Mouse (Mus musculus): ENCODE results near the gene Asxl1.
"Not testable (repeated sequence)": the region's sequence is repeated elsewhere in the genome, so short reads cannot be mapped to it uniquely, and the experiment has no call there.

Gene Asxl1

DNA sequence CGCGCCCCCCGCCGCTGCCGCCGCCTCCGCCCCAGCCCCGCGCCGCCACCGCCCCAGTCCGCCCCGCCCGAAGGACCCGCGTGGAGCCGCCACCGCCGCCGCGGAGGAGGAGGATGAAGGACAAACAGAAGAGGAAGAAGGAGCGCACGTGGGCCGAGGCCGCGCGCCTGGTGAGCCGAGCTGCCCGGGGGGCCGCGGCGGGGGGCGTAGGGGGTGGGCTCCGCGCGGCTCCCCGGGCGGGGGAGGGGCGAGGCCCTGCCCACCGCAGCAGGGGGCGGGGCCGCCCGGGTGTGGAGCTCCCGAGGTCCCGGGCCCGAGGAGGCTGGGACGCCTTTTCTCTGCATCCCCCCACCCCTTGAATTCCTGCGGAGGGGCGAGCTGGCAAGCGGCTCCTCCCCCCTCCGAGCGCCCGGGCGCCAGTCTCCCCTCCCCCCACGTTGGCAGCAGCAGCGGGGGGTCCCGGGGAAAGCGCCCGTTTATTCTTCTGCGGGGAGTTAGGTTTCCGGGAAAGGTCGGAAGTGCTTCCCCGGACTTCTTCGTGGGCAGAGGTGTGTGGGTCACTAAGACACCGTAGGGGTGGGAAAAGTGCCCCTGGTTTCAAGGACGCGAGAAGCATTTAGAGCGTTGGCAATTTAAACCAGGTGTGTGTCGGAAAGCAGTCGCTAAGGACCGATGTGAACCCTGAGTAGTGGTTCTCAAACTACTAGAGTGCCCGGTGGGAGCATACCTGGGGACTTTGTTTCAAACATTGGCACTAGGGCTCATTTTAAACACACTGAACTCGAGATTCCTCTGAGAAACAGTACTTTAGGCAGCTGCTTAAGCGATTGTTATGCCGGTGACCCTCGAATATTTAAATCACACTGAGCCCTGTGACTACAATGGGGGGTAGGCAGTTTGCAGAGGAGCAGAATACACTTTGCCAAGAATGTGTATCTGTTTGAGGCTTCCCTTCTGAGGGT lies 873 bp downstream of the Asxl1 start:
- DNase-seq = peak; percentile 58

DNA sequence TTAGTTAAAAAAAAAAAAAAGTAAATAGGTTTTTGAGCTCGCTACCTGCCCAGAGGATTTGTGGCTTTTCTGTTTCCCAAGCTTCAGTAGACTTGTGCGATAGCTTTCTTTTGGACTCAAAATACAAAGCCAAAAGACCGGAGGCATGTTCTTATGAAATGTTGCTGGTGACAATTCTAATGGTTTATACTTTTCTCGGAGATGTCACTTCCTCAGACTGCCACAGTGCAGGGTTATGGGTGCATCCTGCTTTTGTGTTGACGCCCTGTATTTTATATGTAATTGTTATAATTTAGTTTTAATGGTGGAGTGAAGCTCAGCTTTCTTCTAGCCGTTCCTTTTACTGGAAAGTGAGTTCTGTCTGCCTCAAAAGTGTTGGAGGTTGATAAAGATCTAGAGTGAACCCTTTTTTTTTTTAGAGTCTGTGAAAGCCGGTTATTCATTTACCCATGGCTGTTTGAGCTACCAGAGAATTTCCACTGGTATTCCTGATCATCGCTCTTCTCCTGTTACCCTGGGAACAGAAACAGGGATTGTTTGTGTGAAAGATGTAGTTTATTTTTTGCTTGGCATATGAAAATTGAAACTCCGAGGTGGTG lies 1.7 kb downstream of the Asxl1 start:
- peak; percentile 38 for DNase-seq

DNA sequence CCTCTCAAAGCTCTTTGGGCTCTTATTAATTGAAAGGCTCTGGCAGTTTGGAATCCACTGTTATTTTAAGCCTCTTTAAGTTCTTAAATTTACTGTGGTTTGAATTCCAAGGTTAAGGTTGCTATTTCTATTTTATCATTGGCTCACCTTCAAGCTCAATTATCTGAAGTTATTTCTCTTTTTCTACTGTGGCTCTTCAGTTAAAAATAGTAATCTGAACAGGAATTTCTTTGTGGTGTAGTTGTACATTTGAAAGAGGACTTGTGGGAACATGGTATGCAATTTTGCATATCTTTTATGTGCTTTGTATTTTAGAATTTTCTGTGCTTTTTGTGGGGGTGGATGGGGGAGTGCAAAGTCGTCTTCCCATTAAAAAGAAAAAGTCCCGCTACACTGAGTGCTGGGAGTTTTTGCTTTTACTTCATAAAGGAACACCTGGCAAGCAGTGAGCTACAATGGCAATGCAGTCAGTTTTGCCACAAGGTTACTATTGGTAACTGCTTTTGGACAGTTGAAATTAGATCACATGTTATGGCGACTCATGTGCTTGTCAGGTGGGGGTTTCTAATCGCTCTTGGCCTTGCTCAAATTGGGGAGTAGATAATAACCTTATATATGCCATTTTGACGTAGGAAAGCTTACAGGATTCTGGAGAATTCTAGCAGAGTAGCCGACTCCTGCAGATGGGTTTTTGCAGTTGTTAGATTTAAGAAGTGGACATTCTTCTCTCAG lies 2.6 kb downstream of the Asxl1 start:
- no peak for DNase-seq

DNA sequence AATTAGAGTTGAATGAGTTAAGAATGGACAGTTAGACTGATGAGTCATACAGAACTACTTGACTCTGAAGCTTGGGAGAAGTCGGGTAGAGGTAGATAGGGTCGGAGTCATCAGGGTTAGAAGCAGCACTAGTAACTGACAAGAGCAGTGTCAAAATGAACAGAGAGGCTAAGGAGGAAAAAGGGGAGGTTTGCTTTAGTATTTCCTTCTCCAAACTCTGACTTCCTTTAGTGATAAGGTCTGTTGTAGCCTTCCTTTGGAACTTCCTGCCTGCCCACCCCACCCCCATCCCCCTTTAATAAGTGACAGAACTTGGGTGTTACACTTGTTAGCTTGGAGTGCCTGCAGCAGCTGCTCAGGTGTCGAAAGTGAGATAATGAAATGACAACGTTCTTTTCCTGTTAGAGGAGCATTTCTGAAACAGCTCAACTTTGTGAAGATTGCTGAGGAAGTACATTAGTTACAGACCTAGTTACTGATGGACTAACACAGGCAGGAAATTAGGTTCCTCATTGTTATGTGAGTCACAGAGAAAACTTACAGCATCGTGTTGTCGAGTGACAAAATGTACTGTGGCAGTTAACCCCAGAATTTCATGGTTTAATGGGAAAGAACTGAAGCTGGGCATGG lies 5.0 kb downstream of the Asxl1 start:
- DNase-seq = peak; percentile 54

DNA sequence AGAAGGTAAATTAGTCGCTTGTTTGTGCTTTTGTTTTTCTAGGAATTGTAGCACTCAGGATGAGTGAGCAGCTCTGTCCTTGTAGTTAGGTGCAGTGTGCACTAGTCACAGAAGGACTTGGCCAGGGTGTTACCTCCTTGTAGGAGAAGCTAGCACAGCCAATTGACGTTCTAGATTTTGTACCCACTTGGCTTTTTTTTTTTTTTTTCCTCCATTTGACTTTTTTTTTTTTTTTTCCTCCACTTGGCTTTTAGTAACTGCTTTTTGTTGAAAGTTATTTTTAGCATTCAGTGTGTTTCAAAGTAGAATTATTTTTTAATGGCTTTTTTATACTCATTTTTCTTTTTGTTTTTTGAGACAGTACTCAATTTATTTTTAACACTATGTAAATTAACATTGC lies 9.0 kb downstream of the Asxl1 start:
- no peak for DNase-seq

DNA sequence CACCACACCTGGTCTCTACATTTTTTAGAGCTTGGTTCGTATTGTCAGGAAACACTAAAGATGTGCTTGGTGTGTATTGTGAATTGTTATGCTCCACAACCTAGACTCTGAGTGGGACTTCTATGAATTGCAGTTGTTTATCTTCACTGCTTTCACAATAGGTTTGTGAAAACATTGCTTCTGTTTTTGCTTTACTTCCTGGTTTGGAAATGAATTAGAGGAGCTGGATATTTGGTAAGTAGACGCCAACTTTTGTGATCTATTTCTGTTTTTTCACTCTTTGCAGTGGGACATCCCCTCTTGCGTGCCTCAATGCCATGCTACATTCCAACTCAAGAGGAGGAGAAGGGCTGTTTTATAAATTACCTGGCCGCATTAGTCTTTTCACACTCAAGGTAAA lies 11.2 kb downstream of the Asxl1 start:
- DNase-seq = no peak

DNA sequence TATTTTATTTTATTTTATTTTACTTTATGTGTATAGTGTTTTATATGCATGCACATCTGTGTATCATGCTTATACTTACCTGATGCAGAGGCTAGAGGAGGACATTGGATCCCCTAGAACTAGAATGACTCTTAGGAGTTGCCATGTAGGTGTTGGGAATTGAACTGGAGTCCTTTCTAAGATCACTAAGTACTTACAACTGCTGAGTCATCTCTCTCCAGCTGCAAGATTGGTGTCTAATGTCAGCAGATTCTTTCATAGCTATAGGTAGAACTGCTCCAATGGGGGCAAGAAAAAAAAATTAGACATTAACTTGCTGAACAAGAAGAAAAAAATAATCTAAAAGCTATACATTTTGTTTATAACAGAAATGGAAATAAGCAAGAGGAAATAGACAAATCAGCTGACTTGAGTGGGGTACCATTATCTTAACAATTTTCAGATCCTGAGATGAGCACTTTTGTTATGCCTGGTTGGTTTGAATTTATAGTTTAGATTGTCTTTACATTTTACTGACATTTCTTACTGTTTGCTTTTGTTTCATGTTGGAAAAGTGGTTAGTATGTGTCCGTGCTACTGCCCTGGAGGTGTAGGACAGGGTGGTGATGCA lies 15.6 kb downstream of the Asxl1 start:
- no peak for DNase-seq

DNA sequence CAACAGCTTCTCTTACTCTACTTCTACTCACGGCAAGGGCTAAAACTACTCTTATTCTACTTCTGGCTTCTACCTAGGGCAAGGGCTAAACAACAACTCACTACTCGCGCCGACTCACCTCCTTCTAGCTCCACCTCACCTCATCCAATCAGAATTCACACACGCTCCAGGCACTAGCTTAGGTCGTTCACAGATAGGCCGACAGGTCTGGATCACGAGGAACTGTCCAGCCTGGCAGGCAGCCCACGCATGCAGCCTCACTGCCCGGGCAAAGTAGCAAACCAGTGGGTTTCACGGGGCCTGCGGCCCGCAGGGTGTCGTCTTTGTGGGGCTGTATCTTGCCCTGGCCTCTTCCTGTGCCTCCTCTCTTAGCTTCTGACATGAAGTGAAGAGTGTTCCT lies 18.9 kb downstream of the Asxl1 start:
- not testable (repeated sequence) for DNase-seq

DNA sequence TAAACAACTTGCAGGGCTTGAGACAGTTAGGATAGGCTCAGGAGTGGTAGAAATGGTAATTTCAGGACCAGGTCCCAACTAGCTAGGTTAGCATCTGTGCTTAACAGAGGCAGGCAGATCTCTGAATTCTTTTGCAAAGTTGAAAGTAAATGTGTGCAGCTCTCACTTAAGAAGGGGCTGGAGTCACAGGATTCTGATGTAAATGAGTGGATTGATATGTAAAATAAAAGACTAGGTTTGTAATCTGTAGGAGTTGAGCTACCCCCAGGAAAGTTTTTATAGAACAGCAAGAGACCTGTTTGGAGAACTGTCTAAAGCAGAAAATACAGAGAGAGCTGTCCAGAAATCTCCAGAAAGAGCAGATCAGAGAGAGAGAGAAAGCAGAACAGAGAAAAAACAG lies 25.2 kb downstream of the Asxl1 start:
- DNase-seq = no peak

DNA sequence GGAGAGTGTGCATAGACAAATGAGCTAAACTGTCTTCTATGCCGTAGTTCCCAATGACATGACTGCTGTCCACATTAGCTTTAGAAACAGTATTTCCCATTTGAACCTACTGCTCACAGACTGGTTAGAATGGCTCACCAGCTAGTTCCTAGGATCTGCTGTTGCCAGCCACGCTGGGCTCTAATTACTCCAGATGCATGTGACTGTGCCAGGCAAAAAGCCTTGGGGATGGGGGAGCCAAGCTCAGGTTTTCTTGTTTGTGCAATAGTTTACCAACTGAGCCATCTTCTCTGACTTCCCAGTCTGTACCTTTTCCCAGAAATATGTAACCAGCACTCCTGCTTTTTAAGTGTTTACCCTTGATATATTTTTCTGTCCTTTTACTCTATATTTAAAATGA lies 29.8 kb downstream of the Asxl1 start:
- no peak for DNase-seq

DNA sequence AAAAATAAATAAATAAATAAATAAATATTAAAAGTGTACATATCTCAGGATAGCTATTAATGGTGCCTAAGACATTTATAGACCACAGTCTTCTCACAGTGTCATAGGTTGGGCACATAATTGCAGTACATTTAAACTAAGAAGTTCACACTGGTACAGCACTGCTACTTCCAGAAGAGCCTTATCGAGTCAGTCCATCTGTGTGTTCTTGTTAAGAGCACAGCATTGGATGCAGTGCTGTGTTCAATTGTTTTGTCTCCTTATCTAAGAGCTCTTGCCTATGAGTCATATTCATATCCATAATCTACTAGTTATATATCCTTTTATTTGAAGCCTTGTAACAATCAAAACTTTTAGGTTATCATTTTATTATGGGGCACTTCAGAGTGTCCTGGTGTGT lies 34.9 kb downstream of the Asxl1 start:
- DNase-seq = no peak

DNA sequence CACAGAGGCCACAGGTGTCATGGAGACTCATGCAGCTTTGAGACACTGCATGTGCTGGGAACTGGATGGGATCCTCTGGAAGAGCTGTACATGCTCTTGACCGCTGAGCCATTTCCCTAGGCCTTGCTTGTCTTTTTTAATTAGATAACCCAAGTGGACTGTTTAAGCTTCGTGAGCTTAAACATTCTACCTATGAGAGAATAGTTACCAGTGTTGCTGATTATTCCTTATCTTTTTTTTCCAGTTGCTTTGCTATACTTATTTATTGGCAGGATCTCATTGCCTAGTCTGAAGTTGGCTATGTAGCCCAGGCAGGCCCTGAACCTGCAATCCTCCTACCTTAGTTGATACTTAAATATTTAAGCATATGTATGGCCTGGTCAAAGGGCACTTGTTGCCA lies 44.2 kb downstream of the Asxl1 start:
- no peak for DNase-seq

DNA sequence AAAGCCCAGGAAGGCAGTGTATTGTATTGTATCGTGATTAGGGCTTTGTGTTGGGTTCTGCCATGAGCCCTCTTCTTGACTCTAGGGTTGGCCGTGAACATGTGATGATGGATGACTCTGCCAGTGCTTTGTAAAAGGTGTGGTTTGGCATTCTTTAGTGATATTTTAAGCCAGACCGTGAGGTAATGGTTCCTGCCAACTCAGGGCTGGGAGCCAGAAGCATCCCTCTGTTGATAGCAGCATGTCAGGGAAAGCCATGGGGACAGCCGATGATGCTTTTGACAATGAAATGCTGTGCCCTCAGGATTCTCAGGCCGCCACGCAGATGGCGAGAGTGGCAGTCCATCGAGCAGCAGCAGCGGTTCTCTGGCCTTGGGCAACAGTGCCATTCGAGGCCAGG lies 47.4 kb downstream of the Asxl1 start:
- DNase-seq = no peak

DNA sequence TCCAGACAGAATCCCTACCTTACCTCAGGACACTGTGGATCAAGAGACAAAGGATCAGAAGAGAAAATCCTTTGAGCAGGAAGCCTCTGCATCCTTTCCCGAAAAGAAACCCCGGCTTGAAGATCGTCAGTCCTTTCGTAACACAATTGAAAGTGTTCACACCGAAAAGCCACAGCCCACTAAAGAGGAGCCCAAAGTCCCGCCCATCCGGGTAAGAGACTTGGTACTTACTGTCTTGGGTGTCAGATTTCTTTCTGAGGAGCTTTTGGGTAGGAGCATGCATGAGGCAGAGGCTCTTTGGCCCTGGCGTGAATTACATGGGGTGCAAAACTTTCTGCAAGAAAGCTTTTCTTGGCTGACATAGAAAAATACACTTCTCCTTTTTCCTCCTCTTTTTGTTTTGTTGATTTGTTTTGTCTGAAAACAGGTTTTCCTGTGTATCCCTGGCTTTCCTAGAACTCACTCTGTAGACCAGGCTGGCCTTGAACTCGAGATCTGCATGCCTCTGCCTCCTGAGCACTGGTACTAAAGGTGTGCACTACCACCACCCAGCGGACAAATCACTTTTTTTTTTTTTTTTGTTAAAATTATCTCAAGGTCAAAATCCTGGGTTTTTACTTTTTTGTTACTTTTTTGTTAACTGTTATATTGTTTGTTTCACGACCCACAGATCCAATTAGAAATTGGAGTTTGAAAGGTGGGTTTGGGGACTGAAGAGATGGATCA lies 52.3 kb downstream of the Asxl1 start:
- DNase-seq = no peak

DNA sequence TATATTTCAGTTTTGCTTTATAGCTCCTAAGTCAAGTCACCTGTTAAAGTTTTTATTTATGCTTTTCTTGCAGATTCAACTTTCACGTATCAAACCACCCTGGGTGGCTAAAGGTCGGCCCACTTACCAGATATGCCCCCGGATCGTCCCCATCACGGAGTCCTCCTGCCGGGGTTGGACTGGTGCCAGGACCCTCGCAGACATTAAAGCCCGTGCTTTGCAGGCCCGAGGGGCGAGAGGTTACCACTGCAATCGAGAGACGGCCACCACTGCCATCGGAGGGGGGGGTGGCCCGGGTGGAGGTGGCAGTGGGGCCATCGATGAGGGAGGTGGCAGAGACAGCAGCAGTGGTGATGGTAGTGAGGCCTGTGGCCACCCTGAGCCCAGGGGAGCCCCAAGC lies 53.5 kb downstream of the Asxl1 start:
- DNase-seq = no peak

DNA sequence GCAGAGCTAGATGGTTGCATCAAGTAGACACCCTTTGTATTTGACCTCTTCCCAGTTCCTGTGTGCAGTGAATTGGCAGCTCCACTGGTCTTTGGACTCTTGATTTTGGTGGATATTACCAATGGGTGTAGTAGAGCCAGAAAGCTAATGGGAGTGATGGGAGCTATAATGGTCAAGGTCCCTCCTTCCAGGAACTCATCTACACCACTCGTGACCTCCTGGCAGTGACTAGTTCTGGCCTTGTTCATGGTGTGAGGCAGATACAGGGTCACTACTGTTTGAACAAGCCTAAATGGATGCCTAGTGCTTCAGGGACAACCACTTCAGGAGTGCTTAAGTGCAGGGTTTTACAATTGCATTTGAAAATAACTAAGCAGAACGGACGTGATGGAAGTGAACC lies 58.4 kb downstream of the Asxl1 start:
- no peak for DNase-seq

DNA sequence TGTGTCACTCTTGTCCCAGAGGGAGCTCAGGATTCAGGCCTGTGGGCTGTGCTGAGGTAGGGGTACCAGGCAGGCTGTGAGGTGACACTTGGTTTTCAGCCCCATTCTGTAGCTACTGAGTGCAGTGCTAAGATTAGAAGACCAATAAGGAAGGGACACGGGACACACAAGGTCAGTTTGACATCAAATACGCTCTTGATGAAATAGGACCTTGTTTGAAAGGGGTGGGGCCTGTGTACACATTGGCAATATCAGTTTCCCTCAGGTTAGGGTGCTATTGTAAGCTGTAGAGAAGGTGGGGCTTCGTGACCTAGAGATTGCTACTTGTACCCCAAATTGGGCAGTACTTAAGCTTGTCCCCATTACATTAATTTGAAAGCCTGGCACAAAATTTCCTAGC lies 59.3 kb downstream of the Asxl1 start:
- no peak for DNase-seq

DNA sequence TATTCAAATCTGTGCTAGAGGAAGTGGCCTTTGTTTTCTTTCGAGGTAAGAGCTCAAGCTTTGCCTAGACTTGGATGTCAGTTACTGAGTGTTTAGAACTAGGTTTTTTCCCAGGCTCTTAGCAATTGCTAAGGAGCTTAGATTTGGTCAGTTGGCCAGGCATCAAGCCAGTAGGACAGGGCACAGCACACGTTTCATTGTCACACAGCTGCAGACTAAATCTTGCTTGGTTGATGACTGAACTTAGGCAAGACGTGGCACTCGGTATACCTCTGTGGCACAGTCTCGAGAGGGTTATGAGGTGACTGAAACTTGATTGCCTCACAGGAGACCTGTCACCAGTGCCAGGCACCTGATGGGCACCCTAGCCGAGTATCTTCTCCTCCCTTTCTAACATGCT lies 61.3 kb downstream of the Asxl1 start:
- DNase-seq = no peak

DNA sequence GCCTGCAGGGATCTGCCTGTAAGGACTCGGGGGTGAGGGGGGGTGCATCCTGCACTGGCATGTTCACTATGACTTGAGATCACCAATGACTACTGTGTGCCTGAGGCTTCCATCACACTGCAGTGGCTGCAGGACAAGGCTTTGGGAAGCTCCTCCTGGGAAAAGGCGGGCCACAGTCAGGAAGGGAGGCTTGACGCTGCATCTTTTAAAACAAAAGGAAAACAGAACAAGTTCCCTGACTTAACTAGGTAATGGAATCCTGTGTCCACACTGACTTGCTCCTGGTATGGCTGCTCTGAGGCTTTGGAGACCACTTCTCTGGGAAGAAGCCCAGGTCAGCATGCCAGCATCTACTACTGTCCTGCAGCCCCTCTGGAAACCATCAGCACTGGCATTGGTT lies 63.3 kb downstream of the Asxl1 start:
- DNase-seq = no peak

DNA sequence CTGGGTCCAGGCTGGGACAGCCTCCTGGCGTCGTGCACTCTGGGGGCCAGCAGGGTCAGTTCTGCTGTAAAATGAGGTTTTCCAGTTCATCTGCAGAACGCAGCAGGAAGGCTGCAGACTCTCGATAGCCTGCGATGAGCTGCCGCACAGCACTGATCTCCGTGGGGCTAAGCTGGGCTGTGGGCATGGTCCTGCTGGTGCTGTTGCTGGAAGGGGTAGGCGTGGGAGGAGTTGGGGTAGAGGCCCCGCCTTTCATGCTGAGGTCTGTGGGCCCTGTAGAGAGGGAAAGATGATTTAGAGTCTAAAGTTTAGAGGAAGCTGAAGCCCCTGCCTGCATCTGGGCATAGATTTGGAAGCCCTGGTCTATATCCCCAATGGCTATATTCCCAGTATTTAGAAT lies 65.9 kb downstream of the Asxl1 start:
- DNase-seq = no peak

DNA sequence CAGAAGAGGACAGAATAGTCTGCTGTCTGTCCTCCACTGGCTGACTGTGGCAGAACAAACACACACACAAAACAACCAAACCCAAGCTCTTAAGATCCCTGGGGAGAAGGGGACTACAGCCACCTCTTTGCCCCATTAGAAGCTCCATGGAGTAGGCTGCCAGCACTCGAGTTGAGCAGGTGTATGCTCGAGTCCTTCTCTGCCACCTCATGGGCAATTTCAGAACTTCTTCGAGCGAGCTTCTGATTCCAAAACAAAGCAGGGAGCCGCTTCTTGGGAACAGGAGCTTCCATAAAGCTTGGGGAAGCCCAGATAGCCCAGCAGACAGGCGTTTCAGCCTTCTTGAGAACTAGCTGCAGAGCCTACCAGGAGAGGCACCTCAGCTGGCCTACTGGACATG lies 66.9 kb downstream of the Asxl1 start:
- no peak for DNase-seq

DNA sequence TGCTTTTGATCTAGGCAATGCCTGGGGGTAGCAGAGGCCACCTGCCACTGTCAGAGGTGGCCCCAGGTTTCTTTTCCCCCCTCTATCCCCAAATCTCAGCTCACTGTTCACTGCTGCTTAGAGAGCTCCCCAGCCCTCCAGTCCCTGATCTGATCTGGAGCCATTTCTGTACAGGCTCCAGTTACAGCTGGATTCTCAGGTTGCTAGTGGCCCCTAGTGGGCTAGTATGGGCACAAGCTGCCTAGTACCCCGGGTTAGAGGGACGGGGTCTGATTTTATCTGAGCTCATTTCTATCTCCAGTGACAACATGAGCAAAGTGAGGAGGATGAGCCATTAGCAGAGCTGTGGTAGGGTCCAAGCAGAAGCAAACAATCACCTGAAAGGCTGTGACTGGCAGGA lies 69.0 kb downstream of the Asxl1 start:
- peak; percentile 52 for DNase-seq
